Mouse (Mus musculus) neural tube, embryonic 13.5 days (tissue): ENCODE data around the gene Tceal7. TPM values are rescaled to one million over a fixed set of nuclear protein-coding genes. Genes with fewer than 3 reads are reported as not detected.

ENCODE experiments used
- ATAC-seq: fragments of 200-750 bp; cut with Nextera tagmentation; 2 replicates; pipeline ENCODE4 v1.8.0; 2017; ENCODE audit warnings: low read depth, mild to moderate bottlenecking, moderate TSS enrichment, moderate library complexity
- H3K27ac ChIP-seq: fragments of 300-500 bp; sonication (generic); replicated peaks from 2 replicates; pipeline ENCODE4 v1.5.1; 2015; ENCODE audit warnings: moderate library complexity, mild to moderate bottlenecking, inconsistent platforms
- H3K27me3 ChIP-seq: fragments of 300-500 bp; sonication (generic); 2 replicates; pipeline ENCODE4 v1.6.1; 2015; ENCODE audit warnings: mild to moderate bottlenecking, inconsistent platforms
- H3K36me3 ChIP-seq: fragments of 300-500 bp; sonication (generic); 2 replicates; pipeline ENCODE4 v1.6.1; 2015; ENCODE audit warnings: mild to moderate bottlenecking, inconsistent platforms
- H3K4me1 ChIP-seq: fragments of 300-500 bp; sonication (generic); replicated peaks from 2 replicates; pipeline ENCODE4 v1.6.1; 2015; ENCODE audit warnings: inconsistent platforms
- H3K4me2 ChIP-seq: fragments of 300-500 bp; sonication (generic); 2 replicates; pipeline ENCODE4 v1.6.1; 2015; ENCODE audit warnings: inconsistent platforms, mild to moderate bottlenecking, moderate library complexity
- H3K4me3 ChIP-seq: fragments of 300-500 bp; sonication (generic); 2 replicates; pipeline ENCODE4 v1.5.1; 2015; ENCODE audit warnings: mild to moderate bottlenecking, inconsistent platforms
- H3K9ac ChIP-seq: fragments of 300-500 bp; sonication (generic); 2 replicates; pipeline ENCODE4 v1.6.1; 2015; ENCODE audit warnings: moderate library complexity, mild to moderate bottlenecking, inconsistent platforms
- H3K9me3 ChIP-seq: fragments of 300-500 bp; sonication (generic); 2 replicates; pipeline ENCODE4 v1.6.1; 2016; ENCODE audit warnings: inconsistent platforms
- WGBS: fragments of 180-500 bp; shearing (Covaris S2); methylation state at CpG from one replicate; pipeline ENCODE4 v1.1.7; 2015; 5-methylcytosine and 5-hydroxymethylcytosine counted together
- polyA plus RNA-seq: library from polyadenylated mRNA; unstranded; fragments of >200 nt; fragmentation: Nextera tagmentation; extraction: Ambion mirVana; gene quantifications from 2 replicates; pipeline ENCODE4 v1.2.1, GENCODE M21; 2015

The Tceal7 gene
- polyA plus RNA-seq, 1 experiment from 2014 or later, result 5.5 TPM

- H3K9ac ChIP-seq, result peak within 1 kb of the TSS; percentile 69
- 20% methylated on average over 9 of the region's 9 CpGs for WGBS
Observed at GRCm38 (mm10) chrX:136203664-136204066, 10.9 kb upstream of the Tceal7 start, which contains the start of gene Tceal5. Gene Tceal5 (minus strand): TSS chrX:136203876.

GRCm38 (mm10) chrX:136204406-136204805, 10.2 kb upstream of the Tceal7 start:
- Histone ChIP-seq H3K9me3 (no peaks in the 10 kb centered on the region), H3K27ac (no peak overlapping the region), H3K4me1 (no peaks in the 10 kb centered on the region; the same call in 1 of the 2 replicates), H3K4me2 (no peak overlapping the region), H3K4me3 (no peak overlapping the region), H3K36me3 (no peaks in the 10 kb centered on the region), H3K9ac (no peak overlapping the region), H3K27me3 (peaks cover 9% of the 10 kb centered on the region; the same call in 1 of the 2 replicates)
- no peak for ATAC-seq
- 77% methylated on average over 6 of the region's 6 CpGs for WGBS

More at GRCm38 (mm10) chrX:136203664-136204066, 10.9 kb upstream of the Tceal7 start, which contains the start of gene Tceal5:
- peak within 1 kb of the TSS; percentile 48 for H3K4me3 ChIP-seq
- H3K4me2 ChIP-seq, result peak within 1 kb of the TSS; percentile 56
- peak within 1 kb of the TSS; percentile 65 for H3K27ac ChIP-seq
- H3K27me3 ChIP-seq, result peaks cover 9% of the 10 kb centered on the region; the same call in 1 of the 2 replicates
- ATAC-seq, result peak; percentile 97
- H3K36me3 ChIP-seq, result no peaks in the 10 kb centered on the region
- no peaks in the 10 kb centered on the region for H3K9me3 ChIP-seq
- no peaks in the 10 kb centered on the region; the same call in 1 of the 2 replicates for H3K4me1 ChIP-seq

- Histone ChIP-seq H3K9ac (no peak overlapping the region), H3K9me3 (no peaks in the 10 kb centered on the region), H3K27me3 (no peaks in the 10 kb centered on the region), H3K4me1 (no peaks in the 10 kb centered on the region; the same call in 1 of the 2 replicates), H3K4me2 (no peak overlapping the region), H3K27ac (no peak overlapping the region), H3K36me3 (no peaks in the 10 kb centered on the region), H3K4me3 (no peak overlapping the region)
- WGBS, result 59% methylated on average over 2 of the region's 2 CpGs
- ATAC-seq, result no peak
Observed at GRCm38 (mm10) chrX:136213396-136213795, 1.2 kb upstream of the Tceal7 start.

- Histone ChIP-seq H3K9me3 (no peaks in the 10 kb centered on the region), H3K4me2 (no peak overlapping the region), H3K36me3 (no peaks in the 10 kb centered on the region), H3K4me1 (no peaks in the 10 kb centered on the region; the same call in 1 of the 2 replicates), H3K4me3 (no peak overlapping the region), H3K9ac (no peak overlapping the region), H3K27ac (no peak overlapping the region), H3K27me3 (no peaks in the 10 kb centered on the region)
- 56% methylated on average over 1 of the region's 1 CpGs for WGBS
- ATAC-seq, result no peak
Observed at GRCm38 (mm10) chrX:136216303-136216702, 1.7 kb downstream of the Tceal7 start.

- no peak overlapping the region for H3K4me3 ChIP-seq
- WGBS, result 71% methylated on average over 6 of the region's 6 CpGs
- no peak overlapping the region for H3K27ac ChIP-seq
- peaks cover 2% of the 10 kb centered on the region; the same call in 1 of the 2 replicates for H3K27me3 ChIP-seq
- no peaks in the 10 kb centered on the region for H3K9me3 ChIP-seq
- ATAC-seq, result no peak
- no peaks in the 10 kb centered on the region for H3K4me1 ChIP-seq
- H3K9ac ChIP-seq, result no peak overlapping the region
- no peak overlapping the region for H3K4me2 ChIP-seq
- H3K36me3 ChIP-seq, result no peaks in the 10 kb centered on the region
Observed at GRCm38 (mm10) chrX:136223714-136224113, 9.1 kb downstream of the Tceal7 start.

GRCm38 (mm10) chrX:136227768-136228167, 13.2 kb downstream of the Tceal7 start:
- no peak for ATAC-seq
- Histone ChIP-seq H3K27ac (no peak overlapping the region), H3K9me3 (no peaks in the 10 kb centered on the region), H3K9ac (no peak overlapping the region), H3K36me3 (no peaks in the 10 kb centered on the region), H3K4me3 (no peak overlapping the region), H3K27me3 (peaks cover 2% of the 10 kb centered on the region; the same call in 1 of the 2 replicates), H3K4me1 (no peaks in the 10 kb centered on the region), H3K4me2 (no peak overlapping the region)
- WGBS, result 49% methylated on average over 5 of the region's 5 CpGs

- Histone ChIP-seq H3K27ac (no peak overlapping the region), H3K4me3 (no peak overlapping the region), H3K4me1 (no peaks in the 10 kb centered on the region), H3K9ac (no peak overlapping the region), H3K4me2 (no peak overlapping the region), H3K36me3 (no peaks in the 10 kb centered on the region), H3K9me3 (no peaks in the 10 kb centered on the region), H3K27me3 (no peaks in the 10 kb centered on the region)
- 49% methylated on average over 3 of the region's 3 CpGs for WGBS
- no peak for ATAC-seq
Observed at GRCm38 (mm10) chrX:136238118-136238517, 23.5 kb downstream of the Tceal7 start.

GRCm38 (mm10) chrX:136243181-136243580, 28.6 kb downstream of the Tceal7 start:
- Histone ChIP-seq H3K27me3 (no peaks in the 10 kb centered on the region), H3K27ac (no peak overlapping the region), H3K4me3 (no peak overlapping the region), H3K9me3 (no peaks in the 10 kb centered on the region), H3K36me3 (no peaks in the 10 kb centered on the region), H3K9ac (no peak overlapping the region), H3K4me1 (0 out of 2 replicates have a peak, but pooled peaks cover 8% of the 10 kb centered on the region), H3K4me2 (no peak overlapping the region)
- no peak for ATAC-seq
- WGBS, result 82% methylated on average over 2 of the region's 2 CpGs

GRCm38 (mm10) chrX:136244574-136245229, 30.1 kb downstream of the Tceal7 start, which contains the start of gene Tceal9:
Gene Tceal9 (plus strand): TSS chrX:136245079.
- Histone ChIP-seq H3K4me3 (peak within 1 kb of the TSS; percentile 59), H3K27ac (peak within 1 kb of the TSS; percentile 87), H3K4me1 (0 out of 2 replicates have a peak, but pooled peaks cover 8% of the 10 kb centered on the region), H3K36me3 (no peaks in the 10 kb centered on the region), H3K9ac (peak within 1 kb of the TSS; percentile 79), H3K9me3 (no peaks in the 10 kb centered on the region), H3K4me2 (peak within 1 kb of the TSS; percentile 54), H3K27me3 (no peaks in the 10 kb centered on the region)
- ATAC-seq, result peak; percentile 96
- WGBS, result 25% methylated on average over 20 of the region's 20 CpGs

- no peaks in the 10 kb centered on the region for H3K36me3 ChIP-seq
- peak; percentile 81 for ATAC-seq
- H3K27ac ChIP-seq, result peak overlapping the region; percentile 87
- H3K4me1 ChIP-seq, result 0 out of 2 replicates have a peak, but pooled peaks cover 8% of the 10 kb centered on the region
- H3K9ac ChIP-seq, result peak overlapping the region; percentile 79
- no peaks in the 10 kb centered on the region for H3K27me3 ChIP-seq
- peak overlapping the region; percentile 59 for H3K4me3 ChIP-seq
- H3K9me3 ChIP-seq, result no peaks in the 10 kb centered on the region
- H3K4me2 ChIP-seq, result peak overlapping the region; percentile 54
- 17% methylated on average over 15 of the region's 15 CpGs for WGBS
Observed at GRCm38 (mm10) chrX:136245521-136246071, 31.0 kb downstream of the Tceal7 start.

- 72% methylated on average over 6 of the region's 6 CpGs for WGBS
- Histone ChIP-seq H3K4me3 (no peak overlapping the region), H3K36me3 (no peaks in the 10 kb centered on the region), H3K27ac (no peak overlapping the region), H3K9me3 (no peaks in the 10 kb centered on the region), H3K9ac (no peak overlapping the region), H3K4me2 (no peak overlapping the region), H3K27me3 (no peaks in the 10 kb centered on the region), H3K4me1 (0 out of 2 replicates have a peak, but pooled peaks cover 8% of the 10 kb centered on the region)
- no peak for ATAC-seq
Observed at GRCm38 (mm10) chrX:136248811-136249210, 34.2 kb downstream of the Tceal7 start.

GRCm38 (mm10) chrX:136249671-136250070, 35.1 kb downstream of the Tceal7 start:
- 80% methylated on average over 7 of the region's 7 CpGs for WGBS
- Histone ChIP-seq H3K4me2 (no peak overlapping the region), H3K4me3 (no peak overlapping the region), H3K9me3 (no peaks in the 10 kb centered on the region), H3K36me3 (no peaks in the 10 kb centered on the region), H3K4me1 (0 out of 2 replicates have a peak, but pooled peaks cover 8% of the 10 kb centered on the region), H3K27me3 (no peaks in the 10 kb centered on the region), H3K27ac (no peak overlapping the region), H3K9ac (no peak overlapping the region)
- no peak for ATAC-seq
